Mouse (Mus musculus) mouse embryonic stem cell (cell line): Measurements from ENCODE around the gene Gmppa.

Experiments
- in situ Hi-C, 2 experiments: fragments of 300-500 bp; cut with MboI; formaldehyde crosslinking; loops; 1 replicate in 1 of 2; 3 replicates in 1 of 2; pipeline ENCODE4 v1.14.3; 2019 to 2020; ENCODE audit warnings: low sequenced_read_pairs in 2 of 2, low pct_unique_long_range_greater_than_20kb in 1 of 2, mixed read lengths in 1 of 2; ENCODE audit not compliant: unreplicated experiment in 1 of 2

Gmppa gene

DNA sequence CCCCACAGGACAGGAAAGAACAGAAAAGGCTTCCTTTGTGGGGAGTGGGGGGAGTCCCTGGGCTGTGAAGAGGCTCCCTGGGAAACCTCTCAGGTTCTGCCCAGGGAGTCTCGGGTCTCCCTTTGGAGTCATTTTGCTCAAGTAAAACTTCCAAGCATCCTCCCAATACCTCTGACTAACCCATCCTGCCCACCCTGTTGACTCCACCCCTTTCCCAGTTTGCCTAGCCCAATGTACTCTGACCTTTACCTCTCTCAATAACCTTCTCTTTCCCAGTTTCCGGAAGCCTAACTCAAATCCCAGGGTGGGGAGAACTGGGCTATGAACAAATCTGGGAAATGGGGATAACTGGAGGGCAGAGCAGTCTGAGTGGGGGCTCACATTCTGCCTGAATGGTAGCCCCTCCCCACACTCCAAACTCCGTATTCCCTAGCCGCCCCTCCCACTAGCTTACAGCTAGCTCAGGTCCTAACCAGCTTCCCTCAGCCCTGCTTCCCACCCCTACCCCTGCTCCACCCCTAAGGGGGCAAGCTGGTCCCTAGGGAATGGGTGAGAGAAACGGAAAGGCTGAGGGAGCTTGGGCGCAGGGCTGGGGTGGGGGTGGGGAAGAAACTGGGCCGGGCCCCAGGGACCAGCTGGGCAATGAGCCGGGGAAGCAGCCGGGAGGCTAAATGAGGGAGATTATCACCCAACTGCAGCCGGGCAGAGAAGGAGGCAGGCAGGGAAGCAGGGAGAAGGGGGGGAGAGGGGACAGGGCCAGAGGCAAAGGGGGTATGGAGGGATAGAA, 11.7 kb downstream of the Gmppa start:
- in situ Hi-C loops = loop anchor here in 1 of 2 experiments (25.0 kb wide), 1 partner anchor 660 kb away; the partner anchor contains the start of gene Wnt10a

DNA sequence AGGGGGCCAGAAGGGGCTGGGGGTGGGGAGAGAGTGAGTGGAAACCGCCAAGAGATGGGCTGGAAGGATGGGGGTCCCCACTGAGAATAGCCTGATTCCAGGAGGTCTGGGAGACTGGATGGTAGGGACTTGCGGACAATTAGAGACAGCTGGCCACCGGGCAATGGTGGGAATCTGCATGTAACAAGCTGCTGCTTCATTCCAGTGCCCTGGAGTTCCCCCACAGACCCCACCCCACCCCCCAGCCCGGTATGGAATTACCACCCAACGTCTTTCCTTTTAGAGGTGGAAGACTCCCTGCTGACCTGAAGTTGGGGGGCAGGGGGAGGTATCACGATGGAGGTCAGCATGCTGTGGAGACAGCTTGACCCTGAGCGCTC, 12.3 kb downstream of the Gmppa start:
- in situ Hi-C loops = loop anchor here in 1 of 2 experiments (25.0 kb wide), 1 partner anchor 661 kb away; the partner anchor contains the start of gene Wnt10a

- in situ Hi-C loops = loop anchor here in 1 of 2 experiments (25.0 kb wide), 1 partner anchor 662 kb away; the partner anchor contains the start of gene Wnt10a
These were observed 13.2 kb downstream of the Gmppa start for GRCm38 (mm10) chr1:75448937-75449336.

DNA sequence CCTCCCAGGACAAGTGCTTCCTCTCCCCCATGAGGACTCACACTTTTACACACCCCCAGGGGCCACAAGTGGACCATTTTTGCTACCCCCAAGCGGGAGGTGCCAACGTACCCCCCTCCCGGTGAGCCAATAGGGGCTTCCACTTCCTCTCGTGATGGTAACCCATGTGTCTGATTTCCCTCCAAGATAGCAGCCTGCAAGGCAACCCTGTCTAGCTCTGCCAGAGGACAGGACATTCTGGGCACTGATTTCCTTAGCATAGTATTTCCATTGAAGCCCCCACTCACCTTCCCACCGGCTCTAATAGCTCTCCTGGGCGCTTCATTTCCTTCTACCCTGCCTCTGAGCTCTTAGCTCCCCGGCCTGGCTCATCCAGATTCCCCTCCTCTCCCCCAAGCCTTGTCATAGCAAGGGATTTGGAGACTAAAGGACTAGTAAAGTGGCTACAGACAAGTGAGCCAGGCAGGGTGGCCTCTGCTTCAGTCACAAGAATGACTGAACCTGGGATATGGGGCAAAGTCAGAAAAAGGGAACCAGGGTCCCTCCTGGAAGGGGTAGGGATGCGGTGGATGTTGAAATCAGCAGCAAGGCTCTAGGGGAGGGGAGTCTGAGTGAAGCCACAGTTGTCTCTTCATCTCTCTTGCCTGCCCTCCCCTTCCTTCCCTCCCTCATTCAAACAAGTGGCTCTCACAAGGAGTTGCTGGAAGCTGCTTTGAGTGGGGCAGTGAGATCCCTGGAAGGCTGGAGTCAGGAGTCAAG, 13.8 kb downstream of the Gmppa start:
- in situ Hi-C loops = loop anchor here in 1 of 2 experiments (25.0 kb wide), 1 partner anchor 662 kb away; the partner anchor contains the start of gene Wnt10a

GRCm38 (mm10) chr1:75450314-75451005, 14.7 kb downstream of the Gmppa start, which contains the start of gene Asic4:
Asic4 (plus strand) TSS chr1:75450436.
- in situ Hi-C loops = no loop called here

- in situ Hi-C loops = no loop called here
These were observed 16.2 kb downstream of the Gmppa start for GRCm38 (mm10) chr1:75451900-75452299.

GRCm38 (mm10) chr1:75455433-75455832, 19.7 kb downstream of the Gmppa start:
- in situ Hi-C loops = no loop called here

DNA sequence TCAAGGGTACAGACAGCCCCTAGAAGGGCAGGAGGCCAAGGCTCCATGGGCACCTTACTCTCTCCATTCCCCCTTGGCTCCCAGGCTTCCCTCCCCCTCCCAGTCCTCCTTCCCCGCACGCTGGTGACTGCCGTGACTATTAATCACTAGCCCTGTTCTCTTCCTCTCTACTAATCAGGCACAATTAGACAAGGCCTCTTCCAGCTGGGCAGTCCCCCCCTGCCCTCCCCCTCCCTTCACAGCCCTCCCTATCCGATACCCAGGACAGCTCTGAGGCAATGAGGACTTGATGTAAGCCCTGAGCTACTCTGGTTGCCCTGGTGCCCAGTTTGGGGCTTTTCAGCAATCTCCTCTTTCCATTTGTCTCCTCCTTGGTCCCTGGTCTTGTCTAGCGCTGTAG, 20.2 kb downstream of the Gmppa start:
- in situ Hi-C loops = no loop called here

GRCm38 (mm10) chr1:75456746-75457564, 21.2 kb downstream of the Gmppa start:
- in situ Hi-C loops = no loop called here

- in situ Hi-C loops = no loop called here
These were observed 21.9 kb downstream of the Gmppa start for GRCm38 (mm10) chr1:75457710-75458024.

GRCm38 (mm10) chr1:75458025-75458788, 22.5 kb downstream of the Gmppa start:
- in situ Hi-C loops = no loop called here

DNA sequence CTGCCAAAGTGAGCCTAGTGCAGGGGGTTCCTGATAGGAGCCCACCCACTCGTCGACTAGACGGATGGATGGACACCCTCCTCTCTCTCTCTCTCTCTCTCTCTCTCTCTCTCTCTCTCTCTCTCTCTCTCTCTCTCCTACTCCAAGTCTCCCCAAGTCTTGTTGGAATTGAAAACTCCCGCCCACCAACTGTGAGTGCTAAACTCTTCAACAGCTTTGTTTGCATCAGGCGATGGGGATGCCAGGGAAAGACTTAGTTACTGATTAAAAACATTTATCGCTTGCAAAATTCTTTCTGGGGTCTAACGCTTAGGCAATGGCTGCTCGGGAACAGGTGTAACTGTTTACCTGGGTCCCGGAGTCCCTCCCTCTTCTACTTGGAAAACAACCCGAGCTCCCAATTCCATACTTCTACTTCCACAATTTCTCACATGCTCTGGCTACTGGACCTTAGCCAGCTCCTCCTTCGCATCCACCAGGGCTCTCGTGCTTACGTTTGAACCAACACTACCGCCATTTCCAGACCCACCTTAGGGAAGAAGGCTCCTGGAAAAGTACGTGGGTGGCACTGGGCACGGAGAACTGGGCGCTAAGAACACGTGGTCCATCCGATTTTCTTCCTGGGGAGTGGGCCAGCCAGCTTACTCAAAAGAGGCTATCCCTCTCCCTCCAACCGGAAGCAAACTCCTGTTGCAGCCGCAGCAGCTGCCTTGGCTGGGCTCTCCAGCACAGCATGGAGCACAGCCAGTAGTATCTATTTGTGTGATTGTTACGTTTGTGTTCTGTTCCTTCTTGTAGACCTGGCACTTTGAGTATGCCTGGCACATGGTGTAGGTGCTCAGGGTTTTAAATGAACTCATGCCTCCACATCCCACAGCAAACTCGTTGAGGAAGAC, 23.3 kb downstream of the Gmppa start:
- in situ Hi-C loops = no loop called here

DNA sequence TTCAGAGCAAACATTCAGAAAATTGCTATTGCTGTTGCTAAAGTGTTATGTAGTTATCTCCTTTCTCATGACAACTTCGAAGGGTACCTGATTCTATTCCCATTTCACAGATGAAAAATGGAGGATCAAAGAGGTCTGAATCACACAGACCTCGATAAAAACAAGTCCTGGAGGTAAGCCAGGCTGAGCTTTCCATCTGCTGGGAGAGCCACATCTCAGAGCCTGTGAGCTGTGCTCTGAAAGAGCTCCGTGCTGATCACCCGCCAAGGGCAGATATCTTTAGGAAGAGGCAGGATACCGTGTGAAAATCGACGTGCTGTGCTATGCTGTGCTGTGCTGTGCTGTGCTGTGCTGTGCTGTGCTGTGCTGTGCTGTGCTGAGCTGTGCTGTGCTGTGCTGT, 24.6 kb downstream of the Gmppa start:
- in situ Hi-C loops = no loop called here

GRCm38 (mm10) chr1:75462636-75463035, 26.9 kb downstream of the Gmppa start:
- in situ Hi-C loops = no loop called here

- in situ Hi-C loops = no loop called here
These were observed 28.0 kb downstream of the Gmppa start for GRCm38 (mm10) chr1:75463652-75464204.

- in situ Hi-C loops = loop anchor here in 1 of 2 experiments (5.0 kb wide), 1 partner anchor 130 kb away; no protein-coding TSS in a partner anchor
These were observed 31.6 kb downstream of the Gmppa start for GRCm38 (mm10) chr1:75467215-75467927.
